ENCODE assay signal across 20 mouse cellular contexts in the genomic region with DNA sequence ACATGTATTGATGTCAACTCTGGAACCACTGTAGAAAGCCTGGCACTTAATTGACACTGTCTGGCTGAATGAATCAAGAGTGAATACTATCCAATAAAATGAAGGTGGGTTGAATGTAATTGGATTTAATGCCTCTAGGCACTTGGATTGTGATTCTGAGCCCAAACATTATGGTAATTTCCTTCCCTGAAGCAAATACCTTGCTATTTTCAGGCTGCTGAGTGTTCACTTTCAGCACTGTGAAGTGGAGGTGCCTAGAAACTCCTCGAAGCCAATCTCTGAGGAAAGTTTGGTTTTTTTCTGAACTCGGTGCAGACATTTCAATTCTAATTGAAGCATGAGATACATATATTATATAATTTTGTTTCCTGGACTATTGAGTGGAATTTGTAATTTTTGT.
DNase-seq lines count a peak whose midpoint lies in the region; ATAC-seq and TF ChIP-seq lines count a peak whose summit lies in the region.
"Had no signal": no experiment of that assay in that cellular context is flagged by ENCODE, and none has a peak within 500 bp of the region (broad histone marks: within the 10 kb centered on the region; RNA-seq: fewer than 3 reads in every experiment).

No protein-coding gene starts in this region.

- no peaks in the 10 kb centered on the region for H3K4me1 ChIP-seq in forebrain, embryonic 16.5 days (replicated peaks; ENCODE audit: control insufficient read depth, insufficient read depth, low read length)
- no peaks in the 10 kb centered on the region for H3K4me1 ChIP-seq in forebrain, embryonic 14.5 days (ENCODE audit: control insufficient read depth, insufficient read depth, low read length)
- no peaks in the 10 kb centered on the region for H3K4me1 ChIP-seq in midbrain, embryonic 16.5 days (ENCODE audit: control insufficient read depth, insufficient read depth, low read length)
- no peaks in the 10 kb centered on the region for H3K4me1 ChIP-seq in midbrain, embryonic 13.5 days (replicated peaks)
- H3K4me1 ChIP-seq in neural tube, embryonic 15.5 days: no peaks in the 10 kb centered on the region
- H3K4me1 ChIP-seq: forebrain, embryonic 12.5 days; heart, embryonic 10.5 days had no signal

- H3K9me3 ChIP-seq in forebrain, embryonic 16.5 days (ENCODE audit: control insufficient read depth, low read length): no peaks in the 10 kb centered on the region
- H3K9me3 ChIP-seq in forebrain, embryonic 14.5 days (replicated peaks; ENCODE audit: control insufficient read depth, low read length): no peaks in the 10 kb centered on the region
- H3K9me3 ChIP-seq in midbrain, embryonic 16.5 days (replicated peaks; ENCODE audit: control insufficient read depth, low read length, poor library complexity, severe bottlenecking): no peaks in the 10 kb centered on the region
- H3K9me3 ChIP-seq in midbrain, embryonic 13.5 days: no peaks in the 10 kb centered on the region
- no peaks in the 10 kb centered on the region for H3K9me3 ChIP-seq in neural tube, embryonic 15.5 days (replicated peaks)
- H3K9me3 ChIP-seq: forebrain, embryonic 12.5 days; heart, embryonic 10.5 days had no signal

- no peaks in the 10 kb centered on the region for H3K36me3 ChIP-seq in forebrain, embryonic 16.5 days (ENCODE audit: control insufficient read depth, insufficient read depth)
- H3K36me3 ChIP-seq in forebrain, embryonic 14.5 days (ENCODE audit: control insufficient read depth, insufficient read depth, low read length): no peaks in the 10 kb centered on the region
- no peaks in the 10 kb centered on the region for H3K36me3 ChIP-seq in midbrain, embryonic 16.5 days (ENCODE audit: control insufficient read depth, insufficient read depth, low read length)
- no peaks in the 10 kb centered on the region for H3K36me3 ChIP-seq in midbrain, embryonic 13.5 days
- no peaks in the 10 kb centered on the region for H3K36me3 ChIP-seq in neural tube, embryonic 15.5 days
- H3K36me3 ChIP-seq: forebrain, embryonic 12.5 days; heart, embryonic 10.5 days had no signal

- no peak overlapping the region for H3K27ac ChIP-seq in forebrain, embryonic 16.5 days (ENCODE audit: low read length)
- no peak overlapping the region for H3K27ac ChIP-seq in forebrain, embryonic 14.5 days (ENCODE audit: low read depth, low read length)
- peak overlapping the region; percentile 56 for H3K27ac ChIP-seq in layer of hippocampus, adult 2 months
- H3K27ac ChIP-seq in midbrain, embryonic 16.5 days (ENCODE audit: low read length): no peak overlapping the region
- no peak overlapping the region for H3K27ac ChIP-seq in midbrain, embryonic 13.5 days
- no peak overlapping the region for H3K27ac ChIP-seq in neural tube, embryonic 15.5 days (replicated peaks)
- H3K27ac ChIP-seq: forebrain, embryonic 12.5 days; heart, embryonic 10.5 days; hindbrain, embryonic 14.5 days had no signal

- H3K9ac ChIP-seq in forebrain, embryonic 16.5 days (replicated peaks; ENCODE audit: low read depth, low read length): no peak overlapping the region
- no peak overlapping the region for H3K9ac ChIP-seq in forebrain, embryonic 14.5 days (ENCODE audit: low read length)
- H3K9ac ChIP-seq in midbrain, embryonic 16.5 days (ENCODE audit: low read depth, low read length): no peak overlapping the region
- H3K9ac ChIP-seq in midbrain, embryonic 13.5 days (replicated peaks): no peak overlapping the region
- H3K9ac ChIP-seq in neural tube, embryonic 15.5 days (replicated peaks): no peak overlapping the region
- H3K9ac ChIP-seq: forebrain, embryonic 12.5 days; hindbrain, embryonic 14.5 days had no signal

- WGBS in forebrain, embryonic 16.5 days: 70% methylated on average over 2 of the region's 2 CpGs
- 74% methylated on average over 2 of the region's 2 CpGs for WGBS in forebrain, embryonic 14.5 days
- 59% methylated on average over 2 of the region's 2 CpGs for WGBS in midbrain, embryonic 16.5 days
- WGBS in midbrain, embryonic 13.5 days: 75% methylated on average over 2 of the region's 2 CpGs
- WGBS in neural tube, embryonic 15.5 days: 75% methylated on average over 2 of the region's 2 CpGs

- no peak for TF ChIP-seq CTCF in layer of hippocampus, adult 2 months (conservative IDR thresholded peaks at IDR 0.05)

- ATAC-seq in forebrain, embryonic 16.5 days: peak; percentile 34; the same call in 1 of the 2 replicates
- ATAC-seq in forebrain, embryonic 14.5 days: no peak
- ATAC-seq in midbrain, embryonic 16.5 days: peak; percentile 54; the same call in 1 of the 2 replicates
- no peak for ATAC-seq in midbrain, embryonic 13.5 days
- no peak for ATAC-seq in neural tube, embryonic 15.5 days (ENCODE audit: low FRiP score)
- ATAC-seq: inflammation-experienced regulatory T-cells, adult 6 months had no signal

- no peaks in the 10 kb centered on the region for H3K27me3 ChIP-seq in forebrain, embryonic 16.5 days (replicated peaks; ENCODE audit: control insufficient read depth, insufficient read depth, low read length)
- no peaks in the 10 kb centered on the region for H3K27me3 ChIP-seq in forebrain, embryonic 14.5 days (replicated peaks; ENCODE audit: control insufficient read depth, insufficient read depth, low read length)
- H3K27me3 ChIP-seq in midbrain, embryonic 16.5 days (ENCODE audit: control insufficient read depth, insufficient read depth, low read depth, low read length): no peaks in the 10 kb centered on the region
- no peaks in the 10 kb centered on the region for H3K27me3 ChIP-seq in midbrain, embryonic 13.5 days
- H3K27me3 ChIP-seq in neural tube, embryonic 15.5 days (replicated peaks): no peaks in the 10 kb centered on the region
- H3K27me3 ChIP-seq: forebrain, embryonic 12.5 days had no signal

- no peak overlapping the region for H3K4me2 ChIP-seq in forebrain, embryonic 16.5 days (ENCODE audit: low read length)
- no peak overlapping the region for H3K4me2 ChIP-seq in forebrain, embryonic 14.5 days (ENCODE audit: low read length)
- H3K4me2 ChIP-seq in midbrain, embryonic 16.5 days (ENCODE audit: low read length): no peak overlapping the region
- no peak overlapping the region for H3K4me2 ChIP-seq in midbrain, embryonic 13.5 days (replicated peaks)
- H3K4me2 ChIP-seq in neural tube, embryonic 15.5 days: no peak overlapping the region
- H3K4me2 ChIP-seq: forebrain, embryonic 12.5 days; hindbrain, embryonic 14.5 days had no signal

- no peak for DNase-seq in forebrain, embryonic 14.5 days (ENCODE audit: low spot score)
- no peak for DNase-seq in layer of hippocampus, adult 2 months (ENCODE audit: low spot score in 2 of 2)
- DNase-seq in layer of hippocampus, adult 11-12 months (ENCODE audit: low spot score): no peak
- peak; percentile 47 for DNase-seq in telencephalon, adult 2 months (ENCODE audit: low read depth, low spot score)
- DNase-seq: adrenal gland, postnatal 10 days; cerebellum, adult 18-20 months; cerebellum, adult 9-11 months; cerebellum, postnatal 36 days; gastrocnemius, postnatal 10 days; heart, adult 18-20 months; heart, postnatal 10 days; heart, postnatal 4 days had no signal

- no peak overlapping the region for H3K4me3 ChIP-seq in forebrain, embryonic 16.5 days (replicated peaks; ENCODE audit: low read length)
- no peak overlapping the region for H3K4me3 ChIP-seq in forebrain, embryonic 14.5 days (ENCODE audit: low read depth, low read length)
- H3K4me3 ChIP-seq in layer of hippocampus, adult 2 months: no peak overlapping the region
- H3K4me3 ChIP-seq in midbrain, embryonic 16.5 days (ENCODE audit: low read depth, low read length): no peak overlapping the region
- no peak overlapping the region for H3K4me3 ChIP-seq in midbrain, embryonic 13.5 days (replicated peaks)
- no peak overlapping the region for H3K4me3 ChIP-seq in neural tube, embryonic 15.5 days (replicated peaks)
- H3K4me3 ChIP-seq: forebrain, embryonic 12.5 days; heart, embryonic 10.5 days had no signal

Comparison
In these comparisons a context has a peak if more than half of its experiments do, and no peak if none do; other contexts are left out.
1. ATAC-seq: peak in forebrain, embryonic 16.5 days (single experiment) and midbrain, embryonic 16.5 days (single experiment); none in forebrain, embryonic 14.5 days (single experiment), midbrain, embryonic 13.5 days (single experiment) and neural tube, embryonic 15.5 days (single experiment).